Mouse (Mus musculus) lung, postnatal 0 days (tissue): ENCODE measurements around the gene Krtap26-1. TPM values are rescaled to one million over a fixed set of nuclear protein-coding genes. Genes with fewer than 3 reads are reported as not detected.
A peak's percentile ranks its signal among the peaks of the same experiment; 100 is the strongest.

Experiments used
- ATAC-seq: fragments of 200-750 bp; cut with Nextera tagmentation; 2 replicates; pipeline ENCODE4 v1.8.0; 2017; ENCODE audit warnings: moderate library complexity
- DNase-seq: peaks from one replicate; pipeline ENCODE4 v3.0.0-alpha.2; 2016; ENCODE audit warnings: low spot score
- H3K27ac ChIP-seq: fragments of 300-500 bp; sonication (generic); 2 replicates; pipeline ENCODE4 v1.5.1; 2014; ENCODE audit warnings: antibody characterized with exemption, mild to moderate bottlenecking, low read length, mixed read lengths
- H3K27me3 ChIP-seq: fragments of 300-500 bp; sonication (generic); replicated peaks from 2 replicates; pipeline ENCODE4 v1.6.1; 2014; ENCODE audit warnings: low read length, mixed read lengths; ENCODE audit not compliant: insufficient read depth
- H3K36me3 ChIP-seq: fragments of 300-500 bp; sonication (generic); 2 replicates; pipeline ENCODE4 v1.6.1; 2014; ENCODE audit warnings: low read length, mixed read lengths; ENCODE audit not compliant: insufficient read depth
- H3K4me1 ChIP-seq: fragments of 300-500 bp; sonication (generic); 2 replicates; pipeline ENCODE4 v1.6.1; 2014; ENCODE audit warnings: antibody characterized with exemption, low read depth, low read length, mixed read lengths; ENCODE audit not compliant: insufficient read depth
- H3K4me2 ChIP-seq: fragments of 300-500 bp; sonication (generic); replicated peaks from 2 replicates; pipeline ENCODE4 v1.6.1; 2014; ENCODE audit warnings: low read depth, mild to moderate bottlenecking, low read length, moderate library complexity, mixed read lengths
- H3K4me3 ChIP-seq: fragments of 300-500 bp; sonication (generic); 2 replicates; pipeline ENCODE4 v1.5.1; 2014; ENCODE audit warnings: low read depth, low read length
- H3K9ac ChIP-seq: fragments of 300-500 bp; sonication (generic); replicated peaks from 2 replicates; pipeline ENCODE4 v1.6.1; 2014; ENCODE audit warnings: low read depth, mild to moderate bottlenecking
- H3K9me3 ChIP-seq: fragments of 300-500 bp; sonication (generic); 2 replicates; pipeline ENCODE4 v1.6.1; 2016; ENCODE audit warnings: low read length, mixed read lengths
- CTCF ChIP-seq: IDR thresholded peaks from 2 replicates; pipeline ENCODE4 v1.5.1; 2016; ENCODE audit warnings: antibody characterized with exemption, mild to moderate bottlenecking
- EP300 ChIP-seq: IDR thresholded peaks from 2 replicates; pipeline ENCODE4 v1.6.1; 2016; ENCODE audit warnings: antibody characterized with exemption, mild to moderate bottlenecking, control low read depth
- WGBS: fragments of 180-500 bp; shearing (Covaris S2); extraction: QIAGEN DNeasy Blood & Tissue Kit; methylation state at CpG from one replicate; pipeline ENCODE4 v1.1.7; 2014; 5-methylcytosine and 5-hydroxymethylcytosine counted together
- polyA plus RNA-seq: library from polyadenylated mRNA; unstranded; fragments of >200 nt; fragmentation: Nextera tagmentation; extraction: Ambion mirVana; gene quantifications from 2 replicates; pipeline ENCODE4 v1.2.1, GENCODE M21; 2015

The Krtap26-1 gene
- polyA plus RNA-seq, 1 experiment from 2014 or later = not detected

GRCm38 (mm10) chr16:88651082-88651481 is 3.5 kb upstream of the Krtap26-1 start:
- Histone ChIP-seq H3K4me3 (no peak overlapping the region), H3K36me3 (no peaks in the 10 kb centered on the region), H3K27ac (no peak overlapping the region), H3K9me3 (no peaks in the 10 kb centered on the region), H3K4me2 (no peak overlapping the region), H3K4me1 (no peaks in the 10 kb centered on the region), H3K27me3 (no peaks in the 10 kb centered on the region), H3K9ac (no peak overlapping the region)
- 50% methylated on average over 1 of the region's 1 CpGs for WGBS
- TF ChIP-seq CTCF (no peak), EP300 (no peak)
- ATAC-seq (no peak), DNase-seq (no peak)

GRCm38 (mm10) chr16:88646366-88647111 is 1.1 kb downstream of the Krtap26-1 start:
- H3K27me3 ChIP-seq = no peaks in the 10 kb centered on the region
- no peaks in the 10 kb centered on the region for H3K9me3 ChIP-seq
- H3K36me3 ChIP-seq = no peaks in the 10 kb centered on the region
- 73% methylated on average over 8 of the region's 8 CpGs for WGBS
- no peak overlapping the region for H3K27ac ChIP-seq
- no peaks in the 10 kb centered on the region for H3K4me1 ChIP-seq
- H3K4me2 ChIP-seq = no peak overlapping the region
- TF ChIP-seq CTCF (no peak), EP300 (no peak)
- ATAC-seq (no peak), DNase-seq (no peak)
- no peak overlapping the region for H3K4me3 ChIP-seq
- H3K9ac ChIP-seq = no peak overlapping the region

GRCm38 (mm10) chr16:88640053-88640452 is 7.5 kb downstream of the Krtap26-1 start:
- H3K27me3 ChIP-seq = no peaks in the 10 kb centered on the region
- H3K36me3 ChIP-seq = no peaks in the 10 kb centered on the region
- no peak overlapping the region for H3K4me3 ChIP-seq
- DNase-seq (no peak), ATAC-seq (no peak)
- 75% methylated on average over 3 of the region's 3 CpGs for WGBS
- no peaks in the 10 kb centered on the region for H3K4me1 ChIP-seq
- H3K4me2 ChIP-seq = no peak overlapping the region
- H3K9ac ChIP-seq = no peak overlapping the region
- H3K9me3 ChIP-seq = no peaks in the 10 kb centered on the region
- no peak for TF ChIP-seq EP300
- no peak for TF ChIP-seq CTCF
- no peak overlapping the region for H3K27ac ChIP-seq

- Histone ChIP-seq H3K27me3 (no peaks in the 10 kb centered on the region), H3K27ac (no peak overlapping the region), H3K36me3 (no peaks in the 10 kb centered on the region), H3K4me3 (no peak overlapping the region), H3K9me3 (no peaks in the 10 kb centered on the region), H3K4me1 (no peaks in the 10 kb centered on the region), H3K4me2 (no peak overlapping the region), H3K9ac (no peak overlapping the region)
- TF ChIP-seq EP300 = no peak
- no peak for TF ChIP-seq CTCF
- DNase-seq = no peak
- no peak for ATAC-seq
- WGBS = 32% methylated on average over 4 of the region's 4 CpGs
Observed at GRCm38 (mm10) chr16:88635142-88635541, 12.5 kb downstream of the Krtap26-1 start.

GRCm38 (mm10) chr16:88631474-88631873 is 16.1 kb downstream of the Krtap26-1 start:
- no peak for ATAC-seq
- DNase-seq = peak; percentile 7

GRCm38 (mm10) chr16:88627566-88627965 is 20.0 kb downstream of the Krtap26-1 start, which contains the start of gene 2310079G19Rik:
Gene 2310079G19Rik (minus strand): TSS chr16:88627666.
- no peaks in the 10 kb centered on the region for H3K27me3 ChIP-seq
- WGBS = 94% methylated on average over 4 of the region's 4 CpGs
- ATAC-seq (no peak), DNase-seq (no peak)
- H3K4me3 ChIP-seq = no peak within 1 kb of the TSS
- H3K27ac ChIP-seq = no peak within 1 kb of the TSS
- no peak within 1 kb of the TSS for H3K4me2 ChIP-seq
- H3K9me3 ChIP-seq = no peaks in the 10 kb centered on the region
- H3K4me1 ChIP-seq = no peaks in the 10 kb centered on the region
- H3K9ac ChIP-seq = no peak within 1 kb of the TSS
- no peaks in the 10 kb centered on the region for H3K36me3 ChIP-seq
- TF ChIP-seq CTCF (no peak), EP300 (no peak)

More at GRCm38 (mm10) chr16:88631474-88631873, 16.1 kb downstream of the Krtap26-1 start:
- Histone ChIP-seq H3K27ac (no peak overlapping the region), H3K9me3 (no peaks in the 10 kb centered on the region), H3K9ac (no peak overlapping the region), H3K4me1 (no peaks in the 10 kb centered on the region), H3K27me3 (no peaks in the 10 kb centered on the region), H3K4me2 (no peak overlapping the region), H3K36me3 (no peaks in the 10 kb centered on the region), H3K4me3 (no peak overlapping the region)
- 30% methylated on average over 4 of the region's 4 CpGs for WGBS
- TF ChIP-seq CTCF = no peak
- TF ChIP-seq EP300 = no peak
